Mouse (Mus musculus) embryo, embryonic 9.5 days (tissue): ENCODE measurements around the gene Nfya.
"Not testable (repeated sequence)": the region's sequence is repeated elsewhere in the genome, so short reads cannot be mapped to it uniquely, and the experiment has no call there.

Experiments used
- DNase-seq: peaks from one replicate; pipeline ENCODE4 v3.0.0-alpha.2; 2017; ENCODE audit errors: extremely low spot score

The Nfya gene

GRCm38 (mm10) chr17:48392616-48393015 lies 17.1 kb downstream of the Nfya start:
- DNase-seq: no peak

GRCm38 (mm10) chr17:48391446-48391845 lies 18.3 kb downstream of the Nfya start:
- no peak for DNase-seq

GRCm38 (mm10) chr17:48389442-48389841 lies 20.3 kb downstream of the Nfya start:
- DNase-seq: no peak

DNA sequence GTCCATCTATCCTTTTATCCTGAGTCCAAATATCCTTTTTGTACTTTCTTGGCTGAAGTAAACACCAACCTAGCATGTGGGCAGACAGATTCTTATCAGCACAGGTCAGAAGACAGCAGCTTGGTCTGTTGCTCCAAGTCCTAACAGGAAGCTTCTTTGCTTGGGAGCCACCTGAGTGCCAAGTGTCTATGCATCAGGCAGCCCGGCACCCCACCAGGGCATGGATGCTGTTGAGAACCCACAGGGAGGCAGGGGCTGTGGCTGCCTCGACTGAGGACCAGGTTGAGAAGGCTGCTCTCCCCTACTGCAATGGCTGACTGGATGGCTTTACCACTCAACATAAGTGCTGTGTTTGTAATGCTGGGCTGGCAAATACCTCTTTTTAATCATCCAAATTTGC lies 21.0 kb downstream of the Nfya start:
- DNase-seq: no peak

DNA sequence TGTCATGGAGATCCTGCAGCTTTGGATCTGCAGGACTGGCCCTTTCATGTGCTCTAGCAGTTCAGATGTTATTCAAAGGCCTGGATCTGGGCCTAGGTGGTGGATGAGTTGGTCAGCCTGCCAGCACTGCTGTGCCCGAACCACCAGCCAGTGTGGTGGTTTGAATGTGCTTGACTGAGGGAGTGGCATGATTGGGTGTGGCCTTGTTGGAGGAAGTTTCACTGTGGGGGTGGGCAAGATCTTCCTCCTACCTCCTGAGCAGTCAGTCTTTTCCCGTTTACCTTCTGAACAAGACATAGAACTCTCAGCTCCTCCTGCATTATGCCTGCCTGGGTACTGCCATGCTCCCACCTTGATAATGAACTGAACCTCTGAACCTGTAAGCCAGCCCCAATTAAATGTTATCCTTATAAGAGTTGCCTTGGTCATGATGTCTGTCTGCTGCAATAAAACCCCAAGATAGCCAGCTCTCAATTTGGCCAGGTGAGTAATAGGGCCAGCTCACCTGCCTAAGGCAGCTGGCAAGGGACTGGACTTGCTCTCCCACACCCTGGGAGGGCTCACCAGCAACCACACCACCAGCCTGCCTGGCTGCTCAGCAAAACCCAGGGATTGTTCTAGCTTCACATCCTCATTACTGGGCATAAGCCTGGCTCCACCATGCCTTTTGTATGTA lies 23.8 kb downstream of the Nfya start:
- no peak for DNase-seq

DNA sequence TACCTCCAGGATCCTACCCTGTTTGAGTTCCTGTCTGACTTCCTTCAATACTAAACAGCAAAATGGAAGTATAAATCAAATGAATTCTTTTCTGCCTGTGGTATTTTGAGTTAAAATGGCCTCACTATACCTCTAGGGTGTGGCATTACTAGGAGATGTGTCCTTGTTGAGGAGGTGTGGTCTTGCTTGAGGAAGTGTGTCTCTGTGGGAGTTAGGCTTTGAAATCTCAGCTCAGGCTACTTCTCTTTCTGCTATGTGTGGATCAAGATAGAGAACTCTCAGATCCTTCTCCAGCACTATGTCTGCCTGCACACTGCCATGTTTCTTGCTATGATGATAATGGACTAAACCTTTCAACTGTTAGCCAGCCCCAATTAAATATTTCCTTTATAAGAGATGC lies 30.7 kb downstream of the Nfya start:
- no peak for DNase-seq

GRCm38 (mm10) chr17:48376102-48376501 lies 33.6 kb downstream of the Nfya start:
- DNase-seq: no peak

DNA sequence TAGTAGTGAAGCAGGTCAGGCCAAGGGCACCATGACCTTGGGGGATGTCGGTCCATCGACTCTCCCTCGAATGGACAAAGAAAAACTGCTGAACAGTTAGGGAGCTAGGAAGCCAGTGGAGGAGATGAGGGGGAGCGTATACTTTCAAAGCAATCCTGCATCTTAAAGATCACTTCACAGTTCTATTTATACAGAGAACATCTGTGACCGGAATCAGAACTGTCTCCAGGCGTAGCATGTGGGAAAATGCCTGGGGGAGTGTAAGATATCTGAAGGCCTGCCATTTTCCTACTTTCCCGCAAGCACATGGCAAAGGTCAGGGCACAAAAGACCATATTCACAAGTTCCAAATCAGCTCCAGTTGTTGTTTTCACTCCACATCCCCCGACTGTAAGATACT lies 36.7 kb downstream of the Nfya start:
- DNase-seq: no peak

- DNase-seq: no peak
Measured at GRCm38 (mm10) chr17:48371621-48372020, 38.1 kb downstream of the Nfya start.

DNA sequence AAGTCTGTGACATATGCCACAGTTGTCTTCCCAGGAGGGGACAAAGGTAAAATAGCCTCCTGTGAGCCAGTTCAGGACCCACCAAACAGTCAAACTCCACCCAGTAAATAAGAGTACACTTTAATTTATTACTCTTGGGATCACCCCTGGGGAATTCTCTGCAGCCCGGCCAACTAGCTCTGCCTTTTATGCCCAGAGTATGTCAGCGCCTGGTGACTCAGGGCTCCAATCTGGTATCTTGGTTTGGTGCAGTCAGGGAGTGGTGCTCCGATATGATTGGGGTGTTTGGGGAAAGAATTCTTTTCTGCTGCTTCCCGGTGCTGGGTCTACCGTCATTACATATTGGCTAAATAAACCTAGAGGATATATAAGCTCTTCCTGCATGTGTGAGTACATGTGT lies 42.9 kb downstream of the Nfya start:
- no peak for DNase-seq

DNA sequence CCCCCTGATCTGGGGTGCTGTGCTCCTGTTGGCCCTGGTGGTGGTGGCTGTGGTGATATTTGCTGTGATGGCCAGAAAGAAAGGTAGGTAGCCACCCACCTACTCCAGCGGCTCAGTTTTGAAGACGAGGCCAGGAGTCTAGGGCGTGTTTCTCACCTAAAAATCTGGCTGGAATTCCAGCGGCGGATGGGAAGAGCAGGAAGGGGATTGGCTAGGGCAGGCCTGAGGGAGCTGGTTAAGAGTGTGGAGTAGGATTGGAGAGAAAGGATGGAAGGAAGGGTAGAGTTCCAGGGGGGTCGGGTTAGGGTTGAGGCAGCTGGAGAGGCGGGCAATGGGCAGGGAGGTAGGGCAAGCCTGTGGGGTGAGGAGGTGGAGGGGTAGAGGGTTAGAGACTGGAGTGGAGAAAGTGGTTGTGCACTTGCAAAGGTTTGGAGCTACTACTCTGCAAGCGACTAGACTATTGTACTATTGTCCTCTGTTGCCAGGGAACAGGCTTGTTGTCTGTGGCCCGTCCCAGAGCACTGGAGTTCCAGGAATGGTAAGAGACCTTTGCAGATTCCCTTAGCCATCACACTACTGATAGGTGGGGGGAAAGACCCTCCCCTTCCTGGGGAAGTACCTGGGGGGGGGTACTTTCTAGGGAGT lies 44.1 kb downstream of the Nfya start:
- DNase-seq: no peak

DNA sequence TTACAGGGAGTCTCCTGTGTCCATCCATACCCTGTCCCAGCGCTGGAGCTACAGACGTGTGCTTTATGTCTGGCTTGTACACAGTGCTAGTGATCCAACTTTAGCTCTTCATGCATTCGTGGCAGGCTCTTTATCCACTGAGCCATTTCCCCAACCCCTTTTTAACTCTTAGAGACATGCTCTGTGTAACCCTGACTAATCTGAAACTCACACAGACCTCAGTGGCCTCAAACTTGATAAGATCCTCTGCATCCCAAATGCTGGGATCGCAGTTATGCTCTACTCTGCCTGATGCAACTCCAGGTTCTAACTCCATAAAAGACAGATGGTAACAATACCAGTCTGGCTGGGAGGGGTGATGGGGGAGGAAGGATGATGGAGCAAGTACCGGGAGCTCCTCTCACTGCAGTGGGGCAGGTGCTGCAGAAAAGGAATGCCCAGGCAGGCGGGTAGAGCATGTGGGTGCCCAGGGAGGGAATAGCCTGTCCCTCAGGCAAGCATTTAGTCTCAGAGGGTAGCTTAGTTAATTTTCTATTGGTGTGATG lies 46.2 kb downstream of the Nfya start:
- DNase-seq: no peak

- no peak for DNase-seq
Measured at GRCm38 (mm10) chr17:48362966-48363365, 46.7 kb downstream of the Nfya start.

DNA sequence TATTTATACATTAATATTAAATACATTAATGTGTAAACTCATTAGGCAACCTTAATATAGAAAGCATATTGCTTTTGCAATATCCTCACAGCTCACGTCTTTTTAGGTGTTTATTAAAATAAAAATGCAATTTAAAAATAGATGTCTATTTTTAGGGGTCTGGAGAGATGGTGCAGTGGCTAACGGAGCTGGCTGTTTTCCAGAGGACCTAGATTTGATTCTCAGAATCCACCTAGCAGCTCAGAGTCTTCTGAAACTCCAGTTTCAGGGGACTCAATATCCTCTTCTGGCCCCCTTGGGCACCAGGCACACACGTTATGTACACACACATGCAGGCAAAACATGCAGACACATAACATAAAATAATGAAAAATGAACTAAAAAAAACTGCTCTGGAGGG lies 47.4 kb downstream of the Nfya start:
- DNase-seq: no peak

DNA sequence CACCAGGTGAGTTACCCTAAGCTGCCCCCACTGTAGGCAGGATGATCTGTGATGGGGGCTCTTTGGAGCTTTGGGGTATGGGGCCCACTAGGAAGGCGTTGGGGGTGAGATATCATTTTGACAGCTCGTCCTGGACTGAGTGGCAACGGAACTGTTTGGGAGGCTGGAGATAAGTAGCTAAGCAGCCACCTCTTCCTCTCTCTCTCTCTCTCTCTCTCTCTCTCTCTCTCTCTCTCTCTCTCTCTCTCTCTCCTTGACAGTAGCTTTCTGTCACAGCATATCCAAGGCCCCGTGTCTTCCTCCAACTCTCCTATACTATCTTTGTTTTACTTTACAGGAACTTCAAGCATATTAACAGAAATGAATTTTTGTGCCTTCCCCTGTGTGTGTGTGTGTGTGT lies 49.2 kb downstream of the Nfya start:
- no peak for DNase-seq

- no peak for DNase-seq
Measured at GRCm38 (mm10) chr17:48359616-48360015, 50.1 kb downstream of the Nfya start, which contains the start of gene Treml1. TSS of gene Treml1 (plus strand) at chr17:48359916.

GRCm38 (mm10) chr17:48357892-48358291 lies 51.8 kb downstream of the Nfya start:
- no peak for DNase-seq

GRCm38 (mm10) chr17:48355822-48356221 lies 53.9 kb downstream of the Nfya start:
- DNase-seq: no peak

GRCm38 (mm10) chr17:48352976-48353375 lies 56.7 kb downstream of the Nfya start:
- DNase-seq: not testable (repeated sequence)

- no peak for DNase-seq
Measured at GRCm38 (mm10) chr17:48350681-48351193, 59.0 kb downstream of the Nfya start.

GRCm38 (mm10) chr17:48347287-48347686 lies 62.4 kb downstream of the Nfya start:
- no peak for DNase-seq

DNA sequence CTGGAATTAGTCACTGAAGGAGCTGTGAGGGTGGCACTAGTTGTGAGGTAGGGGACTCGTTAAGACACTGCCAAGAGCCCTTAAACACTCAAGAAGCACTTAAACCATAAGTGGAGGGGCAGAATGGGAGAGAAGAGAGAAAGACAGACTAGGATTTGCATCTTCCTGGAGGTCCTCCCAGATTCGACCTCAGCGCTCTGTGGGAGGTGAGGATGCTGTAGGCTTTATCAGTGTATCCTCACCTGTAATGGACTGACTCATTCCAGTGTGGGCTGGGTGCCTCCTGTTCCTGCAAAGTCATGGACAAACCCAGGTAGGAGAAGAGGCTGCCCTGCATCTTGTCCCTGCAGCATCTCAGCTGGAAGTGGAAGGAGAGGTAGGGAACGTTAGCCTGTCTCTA lies 62.9 kb downstream of the Nfya start:
- DNase-seq: no peak

DNA sequence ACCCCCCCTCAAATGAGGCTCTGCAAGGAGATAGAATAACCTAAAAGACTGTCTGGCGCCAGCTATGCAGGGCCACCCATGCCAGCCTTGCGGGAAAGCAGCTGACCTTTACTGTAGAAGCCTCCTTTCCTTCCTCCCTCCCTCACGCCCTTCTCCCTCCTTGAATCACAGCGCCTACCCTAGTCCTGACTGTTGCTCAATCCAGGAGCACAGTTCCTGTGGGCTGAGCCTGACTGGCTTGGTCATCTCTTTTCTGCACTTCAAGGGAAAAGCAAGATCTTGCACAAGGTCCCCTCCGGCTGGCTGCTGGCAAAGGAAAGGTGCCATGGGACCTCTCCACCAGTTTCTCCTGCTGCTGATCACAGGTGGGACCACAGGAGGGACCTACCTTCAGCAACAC lies 63.5 kb downstream of the Nfya start, which contains the start of gene Trem2:
TSS of gene Trem2 (plus strand) at position 171 of the 400 bp plus-strand sequence.
- DNase-seq: no peak
